Mouse (Mus musculus) mouse trophoblast stem cell (cell line): ENCODE results near the gene Hist1h4c.
"Not testable (repeated sequence)": the region's sequence is repeated elsewhere in the genome, so short reads cannot be mapped to it uniquely, and the experiment has no call there.

Experiments used
- in situ Hi-C, 2 experiments: fragments of 300-500 bp; cut with MseI, MboI; formaldehyde crosslinking; loops; 2 replicates in 1 of 2; 3 replicates in 1 of 2; pipeline ENCODE4 v1.15.1; 2025

Hist1h4c gene

GRCm38 (mm10) chr13:23697491-23698299 is 559 bp downstream of the Hist1h4c start:
- in situ Hi-C loops, result loop anchor here in 1 of 2 experiments (5.0 kb wide), 1 partner anchor 35 kb away; no protein-coding TSS in a partner anchor

GRCm38 (mm10) chr13:23696061-23696474 is 2.2 kb downstream of the Hist1h4c start:
- in situ Hi-C loops, result loop anchor here in 1 of 2 experiments (5.0 kb wide), 1 partner anchor 36 kb away; no protein-coding TSS in a partner anchor

- in situ Hi-C loops, result loop anchor here in 1 of 2 experiments (5.0 kb wide), 1 partner anchor 37 kb away; no protein-coding TSS in a partner anchor
Measured at GRCm38 (mm10) chr13:23695514-23695913, 2.7 kb downstream of the Hist1h4c start, which contains the start of gene Hist1h1t. Gene Hist1h1t, plus strand, starts transcription at chr13:23695814.

GRCm38 (mm10) chr13:23694956-23695355 is 3.3 kb downstream of the Hist1h4c start:
- in situ Hi-C loops, result loop anchor here (5.0 kb wide), 2 partner anchors 37 to 63 kb away; no protein-coding TSS in a partner anchor

- in situ Hi-C loops, result loop anchor here in 1 of 2 experiments (5.0 kb wide), 1 partner anchor 62 kb away; no protein-coding TSS in a partner anchor
Measured at GRCm38 (mm10) chr13:23693856-23694440, 4.3 kb downstream of the Hist1h4c start.

GRCm38 (mm10) chr13:23689459-23689858 is 8.8 kb downstream of the Hist1h4c start:
- in situ Hi-C loops, result no loop called here

GRCm38 (mm10) chr13:23688956-23689355 is 9.3 kb downstream of the Hist1h4c start:
- in situ Hi-C loops, result no loop called here

- in situ Hi-C loops, result no loop called here
Measured at GRCm38 (mm10) chr13:23687907-23688306, 10.3 kb downstream of the Hist1h4c start.

- in situ Hi-C loops, result no loop called here
Measured at GRCm38 (mm10) chr13:23687181-23687580, 11.1 kb downstream of the Hist1h4c start.

- in situ Hi-C loops, result no loop called here
Measured at GRCm38 (mm10) chr13:23685966-23686365, 12.3 kb downstream of the Hist1h4c start.

GRCm38 (mm10) chr13:23685121-23685861 is 13.0 kb downstream of the Hist1h4c start:
- in situ Hi-C loops, result no loop called here

- in situ Hi-C loops, result not testable (repeated sequence)
Measured at GRCm38 (mm10) chr13:23684295-23684945, 13.8 kb downstream of the Hist1h4c start.

- in situ Hi-C loops, result no loop called here
Measured at GRCm38 (mm10) chr13:23683755-23684281, 14.4 kb downstream of the Hist1h4c start, which contains the start of the genes Hist1h2ac and Hist1h2bc. Gene Hist1h2ac, minus strand, starts transcription at chr13:23683948. Gene Hist1h2bc, plus strand, starts transcription at chr13:23684199.

- in situ Hi-C loops, result not testable (repeated sequence)
Measured at GRCm38 (mm10) chr13:23682947-23683754, 15.1 kb downstream of the Hist1h4c start.

GRCm38 (mm10) chr13:23682623-23682946 is 15.7 kb downstream of the Hist1h4c start:
- in situ Hi-C loops, result no loop called here

GRCm38 (mm10) chr13:23681990-23682582 is 16.2 kb downstream of the Hist1h4c start:
- in situ Hi-C loops, result no loop called here

- in situ Hi-C loops, result no loop called here
Measured at GRCm38 (mm10) chr13:23662536-23662935, 35.7 kb downstream of the Hist1h4c start.

GRCm38 (mm10) chr13:23659636-23660366 is 38.5 kb downstream of the Hist1h4c start:
- in situ Hi-C loops, result no loop called here
